In the genomic region with DNA sequence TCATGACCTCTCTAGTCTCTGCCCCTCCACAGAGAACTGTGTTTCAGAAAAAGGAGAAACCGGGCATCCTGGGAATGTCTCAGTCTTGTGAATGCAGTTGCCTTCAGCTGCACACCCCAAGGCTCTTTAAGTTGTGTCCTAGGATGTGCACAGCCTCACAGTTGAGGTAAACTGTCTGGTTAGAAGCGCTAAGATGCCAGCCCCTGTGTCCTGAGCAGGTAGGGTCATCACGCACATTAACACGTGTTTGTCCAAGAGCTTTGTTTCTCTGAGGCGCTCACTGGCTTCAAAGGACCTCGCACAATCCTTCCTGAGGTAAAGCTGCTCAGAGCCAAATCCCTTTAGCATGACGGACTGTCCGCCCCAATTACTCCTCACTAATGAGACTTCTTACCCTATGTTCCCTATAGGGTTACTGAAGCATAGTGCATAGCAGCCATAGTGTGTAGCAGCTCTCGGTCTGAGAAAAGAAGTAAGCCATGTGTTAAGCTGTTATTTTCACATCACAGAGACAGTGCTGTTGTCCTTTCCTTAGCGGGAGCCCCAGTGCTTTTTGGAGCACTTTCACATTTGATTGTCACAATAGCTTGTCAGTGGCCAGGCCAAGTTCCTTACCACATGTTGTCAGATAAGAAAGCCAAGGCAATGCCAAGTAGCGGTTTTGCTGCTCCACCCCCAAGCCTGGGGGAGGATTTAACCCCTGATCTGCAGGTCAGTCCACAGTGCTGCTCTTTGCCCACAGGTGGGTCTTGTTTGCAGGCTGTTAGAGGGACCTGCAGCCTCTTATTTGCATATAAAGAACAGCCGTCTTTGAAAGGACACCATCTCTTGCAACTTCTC, we compare ENCODE assay signal across 8 mouse cellular contexts.
DNase-seq lines count a peak whose midpoint lies in the region; ATAC-seq and TF ChIP-seq lines count a peak whose summit lies in the region.

No protein-coding gene starts in this region.

- no peaks in the 10 kb centered on the region for H3K27me3 ChIP-seq in forebrain, embryonic 10.5 days (ENCODE audit: poor library complexity, severe bottlenecking)
- H3K27me3 ChIP-seq in forebrain, postnatal 0 days (ENCODE audit: insufficient read depth, low read length), result no peaks in the 10 kb centered on the region
- no peaks in the 10 kb centered on the region for H3K27me3 ChIP-seq in liver, embryonic 15.5 days

- H3K36me3 ChIP-seq in forebrain, embryonic 10.5 days (replicated peaks), result peaks cover 70% of the 10 kb centered on the region
- H3K36me3 ChIP-seq in forebrain, postnatal 0 days (ENCODE audit: insufficient read depth), result peaks cover 43% of the 10 kb centered on the region
- peaks cover 91% of the 10 kb centered on the region for H3K36me3 ChIP-seq in liver, embryonic 15.5 days (replicated peaks)

- H3K4me1 ChIP-seq in forebrain, embryonic 10.5 days, result peaks cover 40% of the 10 kb centered on the region
- H3K4me1 ChIP-seq in forebrain, postnatal 0 days (ENCODE audit: insufficient read depth), result peaks cover 24% of the 10 kb centered on the region
- peaks cover 21% of the 10 kb centered on the region for H3K4me1 ChIP-seq in liver, embryonic 15.5 days (replicated peaks)

- intact Hi-C loops in left cerebral cortex, postnatal 25 days (cut with DNase I), result no loop called here

- H3K9ac ChIP-seq in forebrain, postnatal 0 days, result no peak overlapping the region
- no peak overlapping the region for H3K9ac ChIP-seq in liver, embryonic 15.5 days

- WGBS in forebrain, embryonic 10.5 days, result 32% methylated on average over 12 of the region's 12 CpGs
- 24% methylated on average over 12 of the region's 12 CpGs for WGBS in forebrain, postnatal 0 days
- 35% methylated on average over 12 of the region's 12 CpGs for WGBS in liver, embryonic 15.5 days (ENCODE audit: insufficient replicate concordance)

- no peak for ATAC-seq in forebrain, postnatal 0 days
- ATAC-seq in liver, embryonic 15.5 days (ENCODE audit: insufficient read depth), result peak; percentile 61

- H3K27ac ChIP-seq in forebrain, embryonic 10.5 days, result peak overlapping the region; percentile 57
- no peak overlapping the region for H3K27ac ChIP-seq in forebrain, postnatal 0 days (ENCODE audit: low read depth, low read length)
- H3K27ac ChIP-seq in liver, embryonic 15.5 days (replicated peaks), result peak overlapping the region; percentile 53

- H3K9me3 ChIP-seq in forebrain, embryonic 10.5 days, result no peaks in the 10 kb centered on the region
- no peaks in the 10 kb centered on the region for H3K9me3 ChIP-seq in forebrain, postnatal 0 days (ENCODE audit: low read length)
- no peaks in the 10 kb centered on the region for H3K9me3 ChIP-seq in liver, embryonic 15.5 days (replicated peaks)

- no peak for TF ChIP-seq CTCF in forebrain, postnatal 0 days (IDR thresholded peaks at IDR 0.05; ENCODE audit: low read depth)

- no peak overlapping the region for H3K4me3 ChIP-seq in forebrain, embryonic 10.5 days
- H3K4me3 ChIP-seq in forebrain, postnatal 0 days (ENCODE audit: low read depth, low read length), result no peak overlapping the region
- H3K4me3 ChIP-seq in liver, embryonic 15.5 days (replicated peaks), result no peak overlapping the region

- DNase-seq in forebrain, embryonic 10.5 days (ENCODE audit: extremely low spot score, low spot score), result peak; percentile 41
- DNase-seq in forebrain, postnatal 0 days, result no peak
- peak; percentile 14 for DNase-seq in adrenal gland, postnatal 25 days
- DNase-seq in heart, adult 8-10 months (ENCODE audit: low spot score), result peak; percentile 72
- no peak for DNase-seq in left cerebral cortex, postnatal 25 days (ENCODE audit: low spot score in 2 of 2)
- no peak for DNase-seq in testis, postnatal 10 days (ENCODE audit: low spot score)
- no peak for DNase-seq in right cerebral cortex, adult 18-20 months

- no peak overlapping the region for H3K4me2 ChIP-seq in forebrain, postnatal 0 days (ENCODE audit: low read depth)
- peak overlapping the region; percentile 38 for H3K4me2 ChIP-seq in liver, embryonic 15.5 days

Comparison
In these comparisons a context has a peak if more than half of its experiments do, and no peak if none do; other contexts are left out.
1. DNase-seq: peak in forebrain, embryonic 10.5 days (single experiment), adrenal gland, postnatal 25 days (single experiment) and heart, adult 8-10 months (single experiment); none in forebrain, postnatal 0 days (single experiment), left cerebral cortex, postnatal 25 days (0 of 2), testis, postnatal 10 days (single experiment) and right cerebral cortex, adult 18-20 months (single experiment).